Mouse (Mus musculus) spleen, adult 2 months (tissue): Measurements from ENCODE around the gene Col6a5. TPM values are rescaled to one million over a fixed set of nuclear protein-coding genes. Genes with fewer than 3 reads are reported as not detected.

ENCODE experiments used
- DNase-seq, 2 experiments: peaks; one replicate each; pipeline versions ENCODE4 v3.0.0 to v3.0.0-alpha.2; 2012 to 2021; ENCODE audit warnings: low spot score in 2 of 2, low read depth in 1 of 2
- H3K27ac ChIP-seq: fragments of 200-500 bp; 2 replicates; pipeline ENCODE4 v1.5.1; 2012; ENCODE audit warnings: low read length, inconsistent platforms; ENCODE audit not compliant: insufficient read depth
- H3K27me3 ChIP-seq: fragments of 200-500 bp; 2 replicates; pipeline ENCODE4 v1.6.1; 2012; ENCODE audit warnings: mild to moderate bottlenecking, moderate library complexity, low read length, inconsistent platforms; ENCODE audit not compliant: control insufficient read depth, insufficient read depth
- H3K36me3 ChIP-seq: fragments of 200-500 bp; 2 replicates; pipeline ENCODE4 v1.6.1; 2012; ENCODE audit warnings: mild to moderate bottlenecking, low read length, inconsistent platforms; ENCODE audit not compliant: control insufficient read depth, insufficient read depth
- H3K4me1 ChIP-seq: fragments of 200-500 bp; 2 replicates; pipeline ENCODE4 v1.6.1; 2011; ENCODE audit warnings: inconsistent platforms; ENCODE audit not compliant: control insufficient read depth, insufficient read depth, insufficient read length
- H3K4me3 ChIP-seq: fragments of 200-500 bp; 2 replicates; pipeline ENCODE4 v1.5.1; 2011; ENCODE audit warnings: mild to moderate bottlenecking, inconsistent platforms; ENCODE audit not compliant: insufficient read depth, insufficient read length; ENCODE audit errors: extremely low read depth
- CTCF ChIP-seq: fragments of 200-500 bp; IDR thresholded peaks from 2 replicates; pipeline ENCODE4 v1.5.1; 2011; ENCODE audit warnings: mild to moderate bottlenecking, inconsistent platforms; ENCODE audit not compliant: insufficient read depth, insufficient read length, insufficient replicate concordance; ENCODE audit errors: extremely low read depth
- POLR2A ChIP-seq: fragments of 200-500 bp; IDR thresholded peaks from 2 replicates; pipeline ENCODE4 v1.6.1; 2011; ENCODE audit warnings: low read depth, low read length, inconsistent platforms
- WGBS: fragments of 180-500 bp; shearing (Covaris S2); methylation state at CpG from one replicate; pipeline ENCODE4 v1.1.7; 2018; 5-methylcytosine and 5-hydroxymethylcytosine counted together
- polyA plus RNA-seq: library from polyadenylated mRNA; depleted of rRNA; stranded (reverse); fragments of >200 nt; gene quantifications from 2 replicates; pipeline ENCODE4 v1.2.3, GENCODE M21; 2012; rRNA removed

Gene Col6a5
- 0.39 and 0.56 TPM in 2 replicates for polyA plus RNA-seq

DNA sequence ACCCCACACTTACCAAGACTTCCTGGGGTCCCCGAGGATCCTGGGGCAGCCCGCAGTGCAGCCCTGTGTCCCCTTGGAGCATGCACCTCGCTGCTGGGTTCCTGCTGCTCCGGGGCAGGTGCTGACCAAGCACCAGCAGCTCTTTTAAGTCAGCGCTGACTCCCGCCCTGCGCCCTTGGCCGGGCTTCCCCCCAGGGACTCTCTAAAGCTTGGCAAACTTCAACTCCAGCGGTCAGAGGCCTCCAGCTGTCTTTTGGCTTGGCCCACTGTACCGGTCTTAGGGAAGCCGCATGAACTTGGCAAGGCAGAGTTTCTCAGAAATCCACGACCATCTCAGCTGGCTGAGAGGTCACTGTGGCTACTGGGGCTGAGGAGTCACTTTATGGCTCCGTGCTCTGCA is at the start of gene Col6a5:
Gene Col6a5, minus strand, starts transcription at position 111 of the 400 bp plus-strand sequence.
- TF ChIP-seq POLR2A, result no peak
- TF ChIP-seq CTCF, result no peak
- WGBS, result 25% methylated on average over 13 of the region's 13 CpGs
- no peak for DNase-seq

DNA sequence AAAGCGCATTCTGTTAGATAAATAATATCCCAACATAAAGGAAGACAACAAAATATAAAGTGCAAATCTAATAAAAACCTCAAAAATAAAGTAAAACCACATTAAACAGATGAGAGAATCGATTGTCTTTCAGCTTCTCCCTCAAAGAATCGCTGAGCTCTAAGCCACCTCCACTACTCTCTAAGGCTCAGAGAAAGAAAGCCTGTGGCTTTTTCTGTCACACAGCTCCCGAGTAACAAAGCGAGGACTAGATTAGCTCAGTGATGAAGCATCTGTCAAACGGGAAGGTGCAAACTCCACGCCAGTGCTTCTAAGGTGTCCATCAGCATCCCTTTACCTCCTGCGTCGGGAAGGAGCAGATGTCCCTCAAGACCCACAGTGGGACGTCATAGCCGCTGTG is 37.5 kb upstream of the Col6a5 start:
- H3K4me1 ChIP-seq, result no peaks in the 10 kb centered on the region
- H3K27ac ChIP-seq, result no peak overlapping the region
- no peak for DNase-seq
- no peaks in the 10 kb centered on the region for H3K36me3 ChIP-seq
- no peaks in the 10 kb centered on the region for H3K27me3 ChIP-seq
- TF ChIP-seq CTCF (no peak), POLR2A (no peak)
- no peak overlapping the region for H3K4me3 ChIP-seq
- WGBS, result 69% methylated on average over 11 of the region's 11 CpGs

More for the DNA sequence above, at the start of gene Col6a5:
- Histone ChIP-seq H3K36me3 (no peaks in the 10 kb centered on the region), H3K4me1 (no peaks in the 10 kb centered on the region), H3K4me3 (no peak within 1 kb of the TSS), H3K27me3 (no peaks in the 10 kb centered on the region; the same call in 1 of the 2 replicates), H3K27ac (no peak within 1 kb of the TSS)

DNA sequence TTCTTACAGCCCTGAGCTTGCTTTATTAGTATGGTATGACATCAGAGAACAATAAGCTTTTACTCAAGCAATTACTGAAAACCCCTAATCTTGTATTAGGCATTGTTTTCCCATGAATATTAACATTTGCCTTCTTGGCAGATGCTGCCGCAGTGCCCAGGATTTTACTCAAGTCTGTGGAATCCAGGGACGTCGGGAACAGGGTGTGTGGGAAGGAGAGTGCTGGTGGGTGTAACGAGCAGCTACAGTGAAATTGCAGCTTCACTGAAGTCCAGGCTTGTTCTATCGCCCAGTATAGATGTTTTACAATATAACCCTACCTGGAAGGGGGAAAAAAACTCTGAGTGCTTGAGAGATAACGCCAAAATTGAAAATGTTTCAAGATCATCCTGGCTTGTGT is 32.0 kb upstream of the Col6a5 start:
- Histone ChIP-seq H3K4me3 (no peak overlapping the region), H3K27me3 (no peaks in the 10 kb centered on the region), H3K27ac (no peak overlapping the region), H3K36me3 (no peaks in the 10 kb centered on the region), H3K4me1 (no peaks in the 10 kb centered on the region)
- TF ChIP-seq POLR2A (no peak), CTCF (no peak)
- DNase-seq, result no peak
- 83% methylated on average over 6 of the region's 6 CpGs for WGBS

DNA sequence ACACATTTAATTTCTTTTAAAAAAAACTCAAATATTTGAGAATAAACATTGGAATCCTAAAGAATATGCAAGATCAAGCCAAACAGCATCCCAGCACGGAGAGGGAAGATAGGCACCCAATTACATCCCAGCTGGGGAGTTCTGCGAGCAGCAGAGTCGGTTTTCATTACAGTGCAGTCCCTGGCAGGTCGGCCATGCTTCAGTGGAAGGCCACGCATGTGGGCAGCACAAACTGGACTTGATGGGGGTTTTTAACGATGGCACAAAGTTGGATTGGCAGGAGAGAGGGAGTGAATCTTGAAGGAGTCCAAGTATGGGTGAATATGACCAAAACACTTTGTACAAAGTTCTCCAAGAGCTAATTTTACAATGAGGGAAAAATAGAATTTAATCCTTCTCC is 29.7 kb upstream of the Col6a5 start:
- DNase-seq, result no peak
- no peaks in the 10 kb centered on the region for H3K36me3 ChIP-seq
- WGBS, result 82% methylated on average over 6 of the region's 6 CpGs

DNA sequence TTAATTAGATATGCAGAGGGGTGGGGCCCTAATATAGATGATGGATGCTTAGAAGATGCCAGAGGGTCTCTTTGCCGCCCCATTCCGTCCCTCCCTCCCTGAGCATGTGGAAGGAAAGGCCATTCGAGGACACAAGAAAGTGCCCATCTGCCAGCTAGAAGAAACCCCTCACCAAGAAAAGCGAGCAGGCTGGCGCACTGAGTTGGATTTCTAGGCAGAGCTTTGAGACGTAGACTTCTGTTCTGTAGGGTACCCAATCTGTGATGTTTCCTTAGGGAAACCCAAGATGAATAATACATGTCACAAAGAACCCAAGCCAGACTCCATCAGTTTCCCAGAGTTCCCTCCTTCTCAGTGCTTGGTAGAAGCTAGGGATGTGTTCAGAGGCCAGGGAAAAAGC is 29.0 kb upstream of the Col6a5 start:
- H3K4me3 ChIP-seq, result no peak overlapping the region
- 93% methylated on average over 6 of the region's 6 CpGs for WGBS
- no peaks in the 10 kb centered on the region for H3K36me3 ChIP-seq
- no peak for DNase-seq
- H3K27ac ChIP-seq, result no peak overlapping the region
- no peaks in the 10 kb centered on the region for H3K4me1 ChIP-seq
- no peaks in the 10 kb centered on the region for H3K27me3 ChIP-seq
- TF ChIP-seq CTCF (no peak), POLR2A (no peak)

More for the DNA sequence above, 29.7 kb upstream of the Col6a5 start:
- H3K27me3 ChIP-seq, result no peaks in the 10 kb centered on the region
- TF ChIP-seq POLR2A (no peak), CTCF (no peak)
- no peak overlapping the region for H3K27ac ChIP-seq
- no peak overlapping the region for H3K4me3 ChIP-seq
- H3K4me1 ChIP-seq, result no peaks in the 10 kb centered on the region

DNA sequence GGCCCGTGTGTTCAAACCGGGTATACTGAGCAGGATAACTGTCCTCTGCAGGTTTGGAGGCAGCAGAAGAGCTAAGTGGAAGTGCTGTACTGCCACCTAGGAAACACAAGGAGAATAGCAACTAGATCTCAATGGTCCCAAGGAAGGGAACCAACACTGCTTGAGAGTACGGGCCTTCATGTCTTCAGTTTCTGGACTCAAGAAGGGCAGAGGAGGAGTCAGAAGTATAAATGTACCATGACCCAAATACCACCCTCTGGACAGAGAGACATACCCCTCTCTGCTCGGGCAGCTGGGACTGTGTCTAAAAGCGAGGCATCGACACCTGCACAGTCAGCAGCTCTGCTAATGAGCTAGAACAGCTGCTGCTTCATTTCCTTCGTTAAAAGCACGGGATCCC is 27.7 kb upstream of the Col6a5 start:
- no peaks in the 10 kb centered on the region for H3K36me3 ChIP-seq
- DNase-seq, result no peak
- WGBS, result 62% methylated on average over 8 of the region's 8 CpGs
- H3K27ac ChIP-seq, result no peak overlapping the region
- no peaks in the 10 kb centered on the region for H3K27me3 ChIP-seq
- no peak for TF ChIP-seq CTCF
- no peak for TF ChIP-seq POLR2A
- no peak overlapping the region for H3K4me3 ChIP-seq
- no peaks in the 10 kb centered on the region for H3K4me1 ChIP-seq

DNA sequence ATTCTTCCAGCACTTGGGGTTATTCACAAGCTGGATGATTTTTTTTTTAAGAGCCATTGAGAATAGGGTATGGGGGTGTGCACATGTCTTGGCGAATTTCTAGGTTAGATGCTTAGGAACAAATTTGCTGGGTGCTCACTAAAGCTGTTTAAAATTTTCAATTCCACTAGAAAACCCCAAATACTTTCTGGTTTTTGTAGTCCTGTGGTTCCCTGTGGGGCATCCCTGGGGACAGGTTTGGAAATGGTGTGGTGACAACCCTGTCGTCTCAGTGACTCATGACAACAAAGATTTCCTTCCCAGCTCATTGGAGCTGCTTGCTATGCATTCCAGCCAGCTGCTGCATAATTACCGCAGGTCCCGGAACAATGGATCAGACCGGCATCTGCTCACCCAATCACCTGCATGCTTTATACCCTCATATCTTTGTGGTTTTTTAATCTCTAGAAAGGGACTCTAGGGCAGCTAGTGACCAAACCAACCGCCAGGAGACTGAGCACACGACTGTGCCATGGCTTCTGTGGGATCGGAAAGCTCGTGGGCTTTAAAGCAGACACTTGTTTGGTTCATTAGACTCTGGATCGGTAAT is 24.6 kb upstream of the Col6a5 start:
- no peaks in the 10 kb centered on the region for H3K36me3 ChIP-seq
- H3K4me3 ChIP-seq, result no peak overlapping the region
- no peak for TF ChIP-seq POLR2A
- TF ChIP-seq CTCF, result no peak
- WGBS, result 56% methylated on average over 10 of the region's 10 CpGs
- no peaks in the 10 kb centered on the region for H3K27me3 ChIP-seq
- no peak for DNase-seq
- H3K4me1 ChIP-seq, result no peaks in the 10 kb centered on the region
- no peak overlapping the region for H3K27ac ChIP-seq

DNA sequence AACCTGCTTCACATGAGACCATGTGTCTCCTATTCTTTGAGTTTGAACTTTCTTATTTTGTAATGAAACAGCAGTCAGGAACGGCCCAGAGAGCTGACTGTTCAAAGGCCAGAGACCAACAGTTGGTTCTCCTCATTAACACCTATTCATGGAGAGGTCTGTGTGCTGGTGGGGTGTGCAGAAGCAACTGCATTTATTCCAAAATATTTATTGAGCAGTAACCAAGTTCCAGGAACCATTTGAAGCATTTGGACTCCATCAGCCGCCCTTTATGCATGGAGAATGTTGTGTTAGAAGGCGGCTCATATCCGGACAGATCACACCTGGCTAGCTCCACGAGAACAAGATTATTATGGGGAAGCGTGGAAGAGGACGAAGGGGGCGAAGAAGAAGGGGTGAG is 18.0 kb upstream of the Col6a5 start:
- no peaks in the 10 kb centered on the region for H3K27me3 ChIP-seq
- TF ChIP-seq POLR2A (no peak), CTCF (no peak)
- no peaks in the 10 kb centered on the region for H3K4me1 ChIP-seq
- 94% methylated on average over 8 of the region's 8 CpGs for WGBS
- H3K4me3 ChIP-seq, result no peak overlapping the region
- no peaks in the 10 kb centered on the region for H3K36me3 ChIP-seq
- DNase-seq, result no peak
- no peak overlapping the region for H3K27ac ChIP-seq
